In the genomic region with DNA sequence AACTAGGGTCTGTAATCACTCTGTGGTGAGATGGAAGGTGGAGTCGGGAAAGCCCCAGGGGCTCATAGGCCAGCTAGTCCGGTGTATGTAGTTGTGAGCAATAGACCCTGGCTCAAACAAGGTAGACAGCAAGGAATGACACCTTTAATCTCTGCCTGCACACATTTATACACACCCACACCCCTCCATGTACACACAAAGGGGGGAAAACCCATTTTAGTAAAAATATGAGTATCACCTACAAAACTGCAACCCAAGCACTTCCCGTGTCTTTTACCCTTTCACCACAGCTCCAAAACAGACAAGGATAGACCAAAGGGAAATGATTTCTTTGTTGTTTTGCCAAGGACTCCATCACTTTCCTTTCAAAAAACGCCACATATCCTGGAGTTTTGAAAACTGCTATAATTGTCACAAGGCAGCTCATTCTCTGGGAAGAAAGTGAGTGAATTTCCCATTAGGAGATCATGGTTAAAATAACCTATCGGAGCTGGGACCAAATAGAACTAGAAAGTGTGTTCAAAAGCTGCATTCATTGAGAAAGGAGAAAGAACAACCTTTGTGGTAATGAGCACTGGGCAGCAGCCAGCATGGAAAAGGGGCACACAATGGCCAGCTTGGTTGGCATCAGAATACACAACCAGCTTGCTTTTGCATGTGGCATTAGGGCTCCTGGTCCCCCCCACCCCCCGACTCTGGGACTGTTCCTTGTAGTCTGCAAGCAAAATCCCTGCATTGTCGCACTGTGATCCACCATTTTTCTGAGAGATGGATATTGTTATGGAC, we compare ENCODE assay signal across 17 mouse cellular contexts.
DNase-seq lines count a peak whose midpoint lies in the region; ATAC-seq and TF ChIP-seq lines count a peak whose summit lies in the region.
"Had no signal": no experiment of that assay in that cellular context is flagged by ENCODE, and none has a peak within 500 bp of the region (broad histone marks: within the 10 kb centered on the region; RNA-seq: fewer than 3 reads in every experiment).

No protein-coding gene starts in this region.

- no peak for DNase-seq in hindbrain, embryonic 14.5 days (ENCODE audit: low spot score)
- DNase-seq in hindbrain, embryonic 10.5 days (ENCODE audit: low spot score) = no peak
- DNase-seq in forebrain, postnatal 0 days = peak; percentile 54
- DNase-seq in midbrain, postnatal 0 days (ENCODE audit: low spot score) = peak; percentile 59
- no peak for DNase-seq in lung, adult 18-20 months
- DNase-seq in thymus, adult 18-20 months = no peak
- DNase-seq: cerebellum, adult 18-20 months; heart, adult 2 months; kidney, postnatal 14 days; lung, postnatal 14 days; retina, postnatal 1 day had no signal

- H3K9ac ChIP-seq in hindbrain, embryonic 14.5 days = no peak overlapping the region
- H3K9ac ChIP-seq in neural tube, embryonic 13.5 days = no peak overlapping the region
- H3K9ac ChIP-seq in neural tube, embryonic 15.5 days (replicated peaks) = no peak overlapping the region
- H3K9ac ChIP-seq in forebrain, postnatal 0 days = no peak overlapping the region
- H3K9ac ChIP-seq in midbrain, postnatal 0 days (replicated peaks; ENCODE audit: low read length, poor library complexity, severe bottlenecking) = no peak overlapping the region
- H3K9ac ChIP-seq: liver, embryonic 12.5 days; midbrain, embryonic 12.5 days; neural tube, embryonic 12.5 days had no signal

- 82% methylated on average over 7 of the region's 7 CpGs for WGBS in hindbrain, embryonic 14.5 days
- 84% methylated on average over 7 of the region's 7 CpGs for WGBS in hindbrain, embryonic 10.5 days
- 79% methylated on average over 7 of the region's 7 CpGs for WGBS in neural tube, embryonic 13.5 days
- 74% methylated on average over 7 of the region's 7 CpGs for WGBS in neural tube, embryonic 15.5 days
- 38% methylated on average over 7 of the region's 7 CpGs for WGBS in forebrain, postnatal 0 days
- 70% methylated on average over 7 of the region's 7 CpGs for WGBS in midbrain, postnatal 0 days

- H3K27me3 ChIP-seq in hindbrain, embryonic 14.5 days (ENCODE audit: control insufficient read depth, insufficient read depth, low read length) = peaks cover 20% of the 10 kb centered on the region
- peaks cover 63% of the 10 kb centered on the region for H3K27me3 ChIP-seq in hindbrain, embryonic 10.5 days (ENCODE audit: insufficient read depth, poor library complexity, severe bottlenecking)
- H3K27me3 ChIP-seq in neural tube, embryonic 13.5 days = peaks cover 37% of the 10 kb centered on the region
- H3K27me3 ChIP-seq in neural tube, embryonic 15.5 days (replicated peaks) = peaks cover 8% of the 10 kb centered on the region; the same call in 1 of the 2 replicates
- no peaks in the 10 kb centered on the region for H3K27me3 ChIP-seq in forebrain, postnatal 0 days (ENCODE audit: insufficient read depth, low read length)
- H3K27me3 ChIP-seq in midbrain, postnatal 0 days (ENCODE audit: insufficient read depth, low read length) = peaks cover 4% of the 10 kb centered on the region; the same call in 1 of the 2 replicates
- H3K27me3 ChIP-seq: liver, embryonic 12.5 days; neural tube, embryonic 12.5 days had no signal

- no peaks in the 10 kb centered on the region for H3K4me1 ChIP-seq in hindbrain, embryonic 14.5 days (replicated peaks; ENCODE audit: control insufficient read depth, insufficient read depth, low read length)
- no peaks in the 10 kb centered on the region for H3K4me1 ChIP-seq in hindbrain, embryonic 10.5 days (replicated peaks)
- no peaks in the 10 kb centered on the region for H3K4me1 ChIP-seq in neural tube, embryonic 13.5 days (replicated peaks)
- no peaks in the 10 kb centered on the region for H3K4me1 ChIP-seq in neural tube, embryonic 15.5 days
- H3K4me1 ChIP-seq in forebrain, postnatal 0 days (ENCODE audit: insufficient read depth) = no peaks in the 10 kb centered on the region
- no peaks in the 10 kb centered on the region for H3K4me1 ChIP-seq in midbrain, postnatal 0 days (ENCODE audit: insufficient read depth, low read length)
- H3K4me1 ChIP-seq: liver, embryonic 12.5 days; midbrain, embryonic 12.5 days; neural tube, embryonic 12.5 days had no signal

- no peaks in the 10 kb centered on the region for H3K36me3 ChIP-seq in hindbrain, embryonic 14.5 days (replicated peaks; ENCODE audit: control insufficient read depth, insufficient read depth)
- no peaks in the 10 kb centered on the region for H3K36me3 ChIP-seq in hindbrain, embryonic 10.5 days
- no peaks in the 10 kb centered on the region for H3K36me3 ChIP-seq in neural tube, embryonic 13.5 days
- H3K36me3 ChIP-seq in neural tube, embryonic 15.5 days = no peaks in the 10 kb centered on the region
- no peaks in the 10 kb centered on the region for H3K36me3 ChIP-seq in forebrain, postnatal 0 days (ENCODE audit: insufficient read depth)
- H3K36me3 ChIP-seq in midbrain, postnatal 0 days (ENCODE audit: insufficient read depth, low read length) = no peaks in the 10 kb centered on the region
- H3K36me3 ChIP-seq: liver, embryonic 12.5 days; midbrain, embryonic 12.5 days; neural tube, embryonic 12.5 days had no signal

- no peak for TF ChIP-seq CTCF in forebrain, postnatal 0 days (IDR thresholded peaks at IDR 0.05; ENCODE audit: low read depth)
- no peak for TF ChIP-seq CTCF in midbrain, postnatal 0 days (IDR thresholded peaks at IDR 0.05)

- 0 out of 2 replicates have a peak overlapping the region, but pooled peaks have one; percentile 26 for H3K27ac ChIP-seq in hindbrain, embryonic 14.5 days
- no peak overlapping the region for H3K27ac ChIP-seq in hindbrain, embryonic 10.5 days
- peak overlapping the region; percentile 28; the same call in 1 of the 2 replicates for H3K27ac ChIP-seq in neural tube, embryonic 13.5 days (replicated peaks)
- no peak overlapping the region for H3K27ac ChIP-seq in neural tube, embryonic 15.5 days (replicated peaks)
- no peak overlapping the region for H3K27ac ChIP-seq in forebrain, postnatal 0 days (ENCODE audit: low read depth, low read length)
- peak overlapping the region; percentile 12; the same call in 1 of the 2 replicates for H3K27ac ChIP-seq in midbrain, postnatal 0 days (ENCODE audit: low read depth, low read length)
- H3K27ac ChIP-seq: heart, adult 2 months; liver, embryonic 12.5 days; midbrain, embryonic 12.5 days; neural tube, embryonic 12.5 days had no signal

- no peak overlapping the region for H3K4me2 ChIP-seq in hindbrain, embryonic 14.5 days (replicated peaks)
- H3K4me2 ChIP-seq in neural tube, embryonic 13.5 days = no peak overlapping the region
- no peak overlapping the region for H3K4me2 ChIP-seq in neural tube, embryonic 15.5 days
- H3K4me2 ChIP-seq in forebrain, postnatal 0 days (ENCODE audit: low read depth) = no peak overlapping the region
- no peak overlapping the region for H3K4me2 ChIP-seq in midbrain, postnatal 0 days (ENCODE audit: low read depth, low read length, poor library complexity, severe bottlenecking)
- H3K4me2 ChIP-seq: liver, embryonic 12.5 days; midbrain, embryonic 12.5 days; neural tube, embryonic 12.5 days had no signal

- no peak for ATAC-seq in hindbrain, embryonic 14.5 days (ENCODE audit: low FRiP score)
- no peak for ATAC-seq in neural tube, embryonic 13.5 days (ENCODE audit: low read depth)
- ATAC-seq in neural tube, embryonic 15.5 days (ENCODE audit: low FRiP score) = no peak
- ATAC-seq in forebrain, postnatal 0 days = peak; percentile 71; the same call in 1 of the 2 replicates
- ATAC-seq in midbrain, postnatal 0 days (ENCODE audit: low FRiP score) = no peak
- ATAC-seq: intestine, embryonic 16.5 days; liver, embryonic 12.5 days had no signal

- H3K9me3 ChIP-seq in hindbrain, embryonic 14.5 days (ENCODE audit: control insufficient read depth, low read length) = no peaks in the 10 kb centered on the region
- no peaks in the 10 kb centered on the region for H3K9me3 ChIP-seq in hindbrain, embryonic 10.5 days
- H3K9me3 ChIP-seq in neural tube, embryonic 13.5 days = no peaks in the 10 kb centered on the region
- no peaks in the 10 kb centered on the region for H3K9me3 ChIP-seq in neural tube, embryonic 15.5 days (replicated peaks)
- no peaks in the 10 kb centered on the region for H3K9me3 ChIP-seq in forebrain, postnatal 0 days (ENCODE audit: low read length)
- no peaks in the 10 kb centered on the region for H3K9me3 ChIP-seq in midbrain, postnatal 0 days (ENCODE audit: low read length)
- H3K9me3 ChIP-seq: liver, embryonic 12.5 days; midbrain, embryonic 12.5 days; neural tube, embryonic 12.5 days had no signal

- no peak overlapping the region for H3K4me3 ChIP-seq in hindbrain, embryonic 14.5 days (replicated peaks; ENCODE audit: low read length)
- H3K4me3 ChIP-seq in hindbrain, embryonic 10.5 days = no peak overlapping the region
- no peak overlapping the region for H3K4me3 ChIP-seq in neural tube, embryonic 13.5 days
- no peak overlapping the region for H3K4me3 ChIP-seq in neural tube, embryonic 15.5 days (replicated peaks)
- no peak overlapping the region for H3K4me3 ChIP-seq in forebrain, postnatal 0 days (ENCODE audit: low read depth, low read length)
- no peak overlapping the region for H3K4me3 ChIP-seq in midbrain, postnatal 0 days (ENCODE audit: low read depth, low read length)
- H3K4me3 ChIP-seq: heart, adult 2 months; liver, embryonic 12.5 days; midbrain, embryonic 12.5 days; neural tube, embryonic 12.5 days had no signal

Comparison
In these comparisons a context has a peak if more than half of its experiments do, and no peak if none do; other contexts are left out.
1. H3K27ac ChIP-seq: peak in hindbrain, embryonic 14.5 days (single experiment), neural tube, embryonic 13.5 days (single experiment) and midbrain, postnatal 0 days (single experiment); none in hindbrain, embryonic 10.5 days (single experiment), neural tube, embryonic 15.5 days (single experiment) and forebrain, postnatal 0 days (single experiment).
2. DNase-seq: peak in forebrain, postnatal 0 days (single experiment) and midbrain, postnatal 0 days (single experiment); none in hindbrain, embryonic 14.5 days (single experiment), hindbrain, embryonic 10.5 days (single experiment), lung, adult 18-20 months (0 of 2) and thymus, adult 18-20 months (0 of 2).